Mouse (Mus musculus) natural killer cell, adult 2 months (primary cell): ENCODE results near the gene Tnxb.

ENCODE experiments used
- DNase-seq, 2 experiments: peaks; one replicate each; pipeline ENCODE4 v3.0.0; 2022; ENCODE audit warnings: low spot score in 2 of 2

Tnxb gene

GRCm38 (mm10) chr17:34659181-34659896 lies 11.0 kb upstream of the Tnxb start:
- DNase-seq, result no peak

DNA sequence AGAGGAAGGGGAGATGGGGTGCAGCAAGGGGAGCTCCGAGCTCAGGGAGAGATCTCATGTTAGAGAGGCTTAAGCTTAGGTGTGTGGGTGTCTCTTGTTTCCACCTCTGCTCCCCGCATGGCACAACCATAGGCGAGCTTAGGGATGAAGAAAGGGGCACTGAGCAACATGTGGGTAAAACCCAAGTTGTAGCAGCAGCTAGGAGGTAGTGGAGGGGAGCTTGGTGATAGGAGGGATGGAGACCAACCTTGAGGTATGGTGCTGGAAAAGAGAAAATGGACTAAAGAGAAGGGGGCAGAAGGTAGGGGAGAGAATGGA lies 10.5 kb upstream of the Tnxb start:
- no peak for DNase-seq

DNA sequence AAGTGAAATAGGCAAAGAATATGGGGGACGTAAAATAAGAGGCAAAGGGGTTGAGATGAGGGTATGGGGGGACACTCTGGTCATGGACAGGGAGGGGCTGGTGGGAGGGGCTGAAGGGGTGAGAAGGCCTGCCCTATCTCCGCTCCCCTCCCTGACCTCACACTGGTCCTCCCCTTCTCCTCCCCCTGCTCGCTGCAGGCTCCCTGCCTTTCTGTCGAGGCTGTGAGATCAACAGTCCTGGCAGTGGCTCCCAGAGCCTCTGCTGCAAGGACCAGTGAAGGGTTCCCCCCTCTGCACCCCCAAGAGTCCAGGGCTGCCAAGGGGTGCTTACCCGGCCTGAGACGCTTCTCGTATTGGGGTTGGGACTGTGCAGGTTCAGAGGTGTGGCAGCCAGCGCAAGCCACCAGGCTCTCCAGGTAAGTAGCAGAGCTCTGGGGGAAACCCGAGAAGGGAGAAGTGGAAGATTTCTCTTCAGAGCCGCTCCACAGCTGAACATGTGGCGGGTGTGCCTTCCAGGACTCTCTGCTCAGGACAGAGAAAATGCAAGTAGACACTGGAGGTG lies 10.0 kb upstream of the Tnxb start:
- DNase-seq, result no peak

DNA sequence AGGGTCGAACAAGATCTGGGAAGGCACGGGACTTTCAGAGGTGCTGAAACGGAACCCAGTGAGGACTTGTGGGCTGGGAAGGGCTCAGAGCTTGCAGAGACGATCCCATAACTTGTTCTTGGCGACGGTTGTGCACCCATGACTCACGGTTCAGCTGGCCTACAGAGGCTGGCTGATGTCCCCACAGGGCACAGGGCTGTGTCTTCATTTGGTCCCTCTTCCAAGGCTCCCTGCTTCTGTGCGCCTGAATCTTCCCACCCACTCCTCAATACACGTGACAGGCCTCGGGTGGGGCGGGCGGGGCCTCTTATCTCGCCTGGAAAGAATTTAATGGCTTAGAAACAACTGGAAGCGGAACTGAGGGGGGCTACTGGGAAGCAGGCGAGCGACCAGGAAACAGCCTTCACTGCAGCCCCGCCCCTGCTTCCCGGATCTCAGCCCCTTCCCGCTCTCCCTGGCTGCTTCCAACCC lies 9.2 kb upstream of the Tnxb start:
- no peak for DNase-seq

GRCm38 (mm10) chr17:34662468-34662867 lies 7.9 kb upstream of the Tnxb start:
- DNase-seq, result no peak

GRCm38 (mm10) chr17:34662978-34663377 lies 7.4 kb upstream of the Tnxb start:
- DNase-seq, result no peak

- DNase-seq, result no peak
Measured at GRCm38 (mm10) chr17:34663558-34663957, 6.8 kb upstream of the Tnxb start.

DNA sequence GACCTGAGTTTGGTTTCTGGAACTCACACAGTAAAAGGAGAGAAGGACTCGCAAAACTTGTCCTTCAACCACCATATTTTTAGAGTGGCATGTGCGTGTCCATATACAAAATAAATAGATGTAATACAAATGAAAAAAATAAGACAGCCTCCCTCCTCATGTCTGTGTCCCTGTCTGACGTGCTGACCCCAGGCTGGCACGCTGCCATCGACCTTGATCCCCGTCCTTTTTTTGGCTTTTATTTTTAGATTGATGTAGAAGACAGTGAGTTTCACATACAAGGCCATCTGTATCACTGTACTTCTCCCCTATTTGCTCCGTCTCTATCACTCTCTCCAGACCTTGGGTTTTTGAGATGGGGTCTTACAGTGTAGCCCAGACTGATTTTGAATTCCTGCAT lies 5.9 kb upstream of the Tnxb start:
- DNase-seq, result no peak

GRCm38 (mm10) chr17:34671151-34672066 lies 1.1 kb downstream of the Tnxb start:
- DNase-seq, result no peak

DNA sequence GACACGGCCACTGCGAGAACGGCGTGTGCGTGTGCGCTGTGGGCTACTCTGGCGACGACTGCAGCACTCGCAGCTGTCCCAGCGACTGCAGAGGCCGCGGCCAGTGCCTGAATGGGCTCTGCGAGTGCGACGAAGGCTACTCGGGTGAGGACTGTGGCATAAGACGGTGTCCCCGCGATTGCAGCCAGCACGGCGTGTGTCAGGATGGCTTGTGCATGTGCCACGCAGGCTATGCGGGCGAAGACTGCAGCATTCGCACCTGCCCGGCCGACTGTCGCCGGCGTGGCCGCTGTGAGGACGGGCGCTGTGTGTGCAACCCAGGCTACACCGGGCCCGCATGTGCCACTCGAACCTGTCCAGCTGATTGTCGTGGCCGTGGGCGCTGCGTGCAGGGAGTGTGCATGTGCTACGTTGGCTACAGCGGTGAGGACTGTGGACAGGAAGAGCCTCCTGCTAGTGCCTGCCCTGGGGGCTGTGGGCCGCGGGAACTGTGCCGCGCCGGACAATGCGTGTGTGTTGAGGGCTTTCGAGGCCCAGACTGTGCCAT lies 2.0 kb downstream of the Tnxb start:
- no peak for DNase-seq

DNA sequence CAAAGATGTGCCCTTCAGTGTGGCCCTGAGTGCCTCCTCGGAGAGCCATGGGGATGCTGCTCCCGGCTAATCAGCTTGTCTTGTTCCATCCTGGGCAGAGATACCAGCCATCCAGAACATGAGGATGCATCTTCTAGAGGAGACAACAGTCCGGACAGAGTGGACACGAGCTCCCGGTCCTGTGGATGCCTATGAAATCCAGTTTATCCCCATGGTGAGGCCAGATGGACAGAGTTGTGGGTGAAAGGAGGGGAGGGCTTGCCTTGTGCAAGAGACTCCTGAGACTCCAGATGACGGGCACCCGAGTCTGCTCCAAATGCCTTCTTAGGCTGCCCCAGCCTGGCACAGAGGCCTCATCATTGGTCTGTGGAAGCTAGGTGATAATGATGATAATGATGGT lies 2.8 kb downstream of the Tnxb start:
- DNase-seq, result no peak

DNA sequence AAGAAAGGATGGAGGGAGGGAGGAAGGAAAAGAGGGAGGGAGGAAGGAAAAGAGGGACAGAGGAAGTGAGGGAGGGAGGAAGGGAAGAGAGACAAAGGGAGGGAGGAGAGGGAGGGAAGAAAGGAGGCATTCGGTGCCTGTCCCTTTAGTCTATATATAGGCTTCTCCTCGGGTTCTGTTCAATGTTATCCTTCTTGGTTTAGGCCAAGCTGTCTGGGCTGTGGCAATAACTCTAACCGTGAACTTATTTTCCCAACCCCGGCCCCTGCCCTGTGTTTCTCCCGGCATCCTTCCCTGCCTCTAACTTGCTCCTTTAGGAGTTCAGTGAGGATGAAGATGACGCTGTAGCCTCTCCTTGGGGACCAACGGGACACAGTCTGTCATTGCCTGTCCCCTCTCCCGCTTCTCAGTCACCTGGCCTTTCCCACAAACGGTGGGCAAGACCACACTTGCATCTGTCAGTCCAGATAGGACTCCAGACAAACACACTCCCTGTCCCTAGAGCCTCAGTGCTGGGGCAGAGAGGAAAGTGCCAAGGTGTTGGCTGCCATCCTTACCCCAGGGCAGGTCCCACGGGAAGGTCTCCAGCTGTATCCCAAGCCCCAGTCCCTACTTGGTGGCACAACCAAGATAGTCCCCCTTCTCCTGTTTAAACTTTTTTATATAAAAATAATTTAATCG lies 4.3 kb downstream of the Tnxb start:
- DNase-seq, result no peak

- no peak for DNase-seq
Measured at GRCm38 (mm10) chr17:34675205-34676092, 5.1 kb downstream of the Tnxb start.

GRCm38 (mm10) chr17:34676093-34676460 lies 5.7 kb downstream of the Tnxb start:
- no peak for DNase-seq

DNA sequence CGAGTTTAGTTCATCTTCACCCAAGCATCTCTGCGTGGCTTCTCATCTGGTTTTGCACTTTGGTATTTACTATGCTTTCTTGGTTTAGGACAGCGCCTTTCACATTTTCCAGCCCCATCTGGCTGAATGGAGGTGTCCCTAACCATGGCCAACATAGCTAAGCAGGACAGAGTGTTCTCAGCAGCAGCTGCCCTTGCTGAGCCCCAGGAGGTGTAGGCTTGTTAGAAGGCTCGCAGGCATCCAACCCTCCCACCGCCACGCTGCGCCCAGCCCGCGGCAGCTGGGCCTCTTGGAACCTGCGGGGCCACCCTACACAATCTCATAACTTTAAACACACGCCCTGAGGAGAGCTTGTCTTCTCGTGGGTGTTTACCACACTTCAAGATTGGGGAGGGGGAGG lies 6.3 kb downstream of the Tnxb start:
- DNase-seq, result no peak

DNA sequence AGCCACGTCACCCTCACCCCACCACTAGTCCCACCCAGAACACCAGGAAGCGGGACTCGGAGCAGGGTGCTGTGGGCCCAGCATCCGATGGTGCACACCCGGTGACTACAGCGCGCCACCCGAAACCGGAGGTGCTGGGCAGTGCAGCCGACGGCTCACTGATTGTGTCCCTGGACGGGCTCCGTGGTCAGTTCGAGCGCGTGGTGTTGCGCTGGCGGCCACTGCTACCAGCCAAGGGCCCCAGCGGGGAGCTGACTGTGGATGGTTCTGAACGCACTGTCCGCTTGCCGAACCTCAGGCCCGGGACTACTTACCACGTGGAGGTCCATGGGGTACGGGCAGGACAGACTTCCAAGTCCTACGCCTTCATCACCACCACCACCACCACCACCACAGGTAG lies 9.9 kb downstream of the Tnxb start:
- DNase-seq, result no peak

DNA sequence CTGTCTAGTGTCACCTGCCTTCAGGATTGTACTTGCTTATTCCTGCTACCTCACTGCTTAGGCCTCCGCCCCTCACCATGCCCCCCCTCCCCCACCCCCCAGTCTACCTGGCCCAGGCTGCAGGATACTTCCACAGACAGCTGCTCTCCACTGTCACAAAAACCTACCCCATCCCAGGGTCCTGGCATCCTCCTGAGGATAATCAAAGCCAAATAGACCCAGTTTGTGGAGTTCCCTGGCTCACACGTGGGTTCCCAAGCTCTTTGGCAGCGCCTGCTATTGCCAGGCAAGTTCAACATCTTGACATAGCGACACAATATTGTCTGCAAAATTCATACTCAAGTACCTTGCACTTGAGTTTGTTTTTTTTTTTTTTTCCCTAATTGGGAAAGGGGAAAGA lies 10.3 kb downstream of the Tnxb start:
- DNase-seq, result no peak

DNA sequence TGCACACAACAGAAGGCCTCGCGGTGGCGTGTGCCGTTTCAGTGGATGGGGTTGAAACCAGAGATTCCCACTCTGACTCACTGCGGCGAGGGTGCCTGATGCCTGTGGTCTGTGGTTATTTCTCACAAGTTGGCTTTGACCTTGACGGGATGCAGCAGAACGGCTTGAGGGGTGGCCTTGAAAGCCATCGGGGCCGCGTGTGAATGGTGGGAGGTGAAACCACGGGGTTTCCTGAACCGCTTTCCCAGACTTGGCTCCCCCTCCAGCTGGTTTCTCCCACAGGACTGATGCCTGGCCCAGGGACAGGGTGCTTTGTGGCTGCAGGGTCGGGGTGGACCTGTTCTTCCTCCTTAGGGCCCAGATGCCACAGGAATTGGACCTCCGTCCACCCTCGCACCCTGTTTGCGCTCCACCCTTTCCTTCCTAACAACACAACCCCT lies 10.8 kb downstream of the Tnxb start:
- DNase-seq, result peak; percentile 69 to 87

GRCm38 (mm10) chr17:34681881-34682536 lies 11.7 kb downstream of the Tnxb start:
- DNase-seq, result no peak

DNA sequence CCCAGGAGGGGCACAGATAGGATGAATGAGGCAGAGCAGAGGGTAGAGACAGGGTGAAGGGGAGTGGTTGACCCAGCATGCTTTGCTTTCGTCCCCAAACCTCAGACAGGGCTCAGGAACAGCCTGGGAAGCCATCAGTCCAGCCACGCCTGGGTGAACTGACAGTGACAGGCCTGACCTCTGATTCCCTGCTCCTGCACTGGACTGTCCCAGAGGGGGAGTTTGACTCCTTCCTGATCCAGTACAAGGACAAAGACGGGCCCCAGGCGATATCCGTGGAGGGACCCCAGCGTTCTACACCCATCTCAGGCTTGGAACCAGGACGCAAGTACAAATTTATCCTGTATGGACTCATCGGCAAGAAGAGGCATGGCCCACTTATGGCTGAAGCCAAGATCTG lies 12.8 kb downstream of the Tnxb start:
- DNase-seq, result no peak
